Mouse (Mus musculus) heart, embryonic 16.5 days (tissue): ENCODE results near the gene Foxe3. TPM values are rescaled to one million over a fixed set of nuclear protein-coding genes. Genes with fewer than 3 reads are reported as not detected.
A peak's percentile ranks its signal among the peaks of the same experiment; 100 is the strongest.

Experiments
- ATAC-seq: fragments of 200-750 bp; cut with Nextera tagmentation; replicated peaks from 2 replicates; pipeline ENCODE4 v1.8.0; 2017; ENCODE audit warnings: moderate number of reproducible peaks; ENCODE audit not compliant: insufficient read depth, low FRiP score; ENCODE audit errors: extremely low read depth
- H3K27ac ChIP-seq: fragments of 300-500 bp; sonication (generic); 2 replicates; pipeline ENCODE4 v1.5.1; 2014; ENCODE audit warnings: mild to moderate bottlenecking, low read length, control low read depth, moderate library complexity
- H3K27me3 ChIP-seq: fragments of 300-500 bp; sonication (generic); 2 replicates; pipeline ENCODE4 v1.6.1; 2014; ENCODE audit warnings: low read length, mixed read lengths; ENCODE audit not compliant: control insufficient read depth, insufficient read depth
- H3K36me3 ChIP-seq: fragments of 300-500 bp; sonication (generic); 2 replicates; pipeline ENCODE4 v1.6.1; 2014; ENCODE audit not compliant: control insufficient read depth, insufficient read depth
- H3K4me1 ChIP-seq: fragments of 300-500 bp; sonication (generic); 2 replicates; pipeline ENCODE4 v1.6.1; 2014; ENCODE audit warnings: low read length, mixed read lengths; ENCODE audit not compliant: control insufficient read depth, insufficient read depth
- H3K4me2 ChIP-seq: fragments of 300-500 bp; sonication (generic); 2 replicates; pipeline ENCODE4 v1.6.1; 2014; ENCODE audit warnings: low read depth, mild to moderate bottlenecking, control low read depth, low read length
- H3K4me3 ChIP-seq: fragments of 300-500 bp; sonication (generic); 2 replicates; pipeline ENCODE4 v1.5.1; 2014; ENCODE audit warnings: mild to moderate bottlenecking, control low read depth, low read length
- H3K9ac ChIP-seq: fragments of 300-500 bp; sonication (generic); 2 replicates; pipeline ENCODE4 v1.6.1; 2014; ENCODE audit warnings: low read length, control low read depth
- H3K9me3 ChIP-seq: fragments of 300-500 bp; sonication (generic); replicated peaks from 2 replicates; pipeline ENCODE4 v1.6.1; 2016; ENCODE audit warnings: low read length; ENCODE audit not compliant: control insufficient read depth
- WGBS: fragments of 180-500 bp; shearing (Covaris S2); extraction: QIAGEN DNeasy Blood & Tissue Kit; methylation state at CpG from one replicate; pipeline ENCODE4 v1.1.7; 2014; 5-methylcytosine and 5-hydroxymethylcytosine counted together
- polyA plus RNA-seq: library from polyadenylated mRNA; unstranded; fragments of >200 nt; fragmentation: Nextera tagmentation; extraction: Ambion mirVana; gene quantifications from 2 replicates; pipeline ENCODE4 v1.2.1, GENCODE M21; 2015

Gene Foxe3
- polyA plus RNA-seq, 1 experiment from 2014 or later = not detected

GRCm38 (mm10) chr4:114934188-114934587, 8.4 kb upstream of the Foxe3 start:
- no peak overlapping the region for H3K9ac ChIP-seq
- no peaks in the 10 kb centered on the region for H3K4me1 ChIP-seq
- H3K4me2 ChIP-seq = no peak overlapping the region
- H3K4me3 ChIP-seq = no peak overlapping the region
- no peaks in the 10 kb centered on the region for H3K9me3 ChIP-seq
- ATAC-seq = no peak
- no peaks in the 10 kb centered on the region for H3K36me3 ChIP-seq
- H3K27ac ChIP-seq = no peak overlapping the region
- 75% methylated on average over 6 of the region's 6 CpGs for WGBS
- H3K27me3 ChIP-seq = peaks cover 16% of the 10 kb centered on the region

- ATAC-seq = no peak
- Histone ChIP-seq H3K9me3 (no peaks in the 10 kb centered on the region), H3K27me3 (peaks cover 23% of the 10 kb centered on the region), H3K4me1 (no peaks in the 10 kb centered on the region), H3K4me2 (no peak overlapping the region), H3K27ac (no peak overlapping the region), H3K36me3 (no peaks in the 10 kb centered on the region), H3K4me3 (no peak overlapping the region), H3K9ac (no peak overlapping the region)
- 83% methylated on average over 4 of the region's 4 CpGs for WGBS
Measured at GRCm38 (mm10) chr4:114932747-114933146, 6.9 kb upstream of the Foxe3 start.

GRCm38 (mm10) chr4:114929155-114929554, 3.3 kb upstream of the Foxe3 start:
- no peak overlapping the region for H3K9ac ChIP-seq
- no peak overlapping the region for H3K4me2 ChIP-seq
- H3K27me3 ChIP-seq = peaks cover 59% of the 10 kb centered on the region
- peaks cover 6% of the 10 kb centered on the region for H3K4me1 ChIP-seq
- no peak overlapping the region for H3K4me3 ChIP-seq
- 46% methylated on average over 15 of the region's 15 CpGs for WGBS
- no peak for ATAC-seq
- no peak overlapping the region for H3K27ac ChIP-seq
- H3K36me3 ChIP-seq = no peaks in the 10 kb centered on the region
- no peaks in the 10 kb centered on the region for H3K9me3 ChIP-seq

- Histone ChIP-seq H3K9ac (no peak overlapping the region), H3K4me2 (peak overlapping the region; percentile 75), H3K9me3 (0 out of 2 replicates have a peak, but pooled peaks cover 2% of the 10 kb centered on the region), H3K27me3 (peaks cover 80% of the 10 kb centered on the region), H3K4me3 (peak overlapping the region; percentile 51), H3K36me3 (no peaks in the 10 kb centered on the region), H3K4me1 (peaks cover 6% of the 10 kb centered on the region), H3K27ac (no peak overlapping the region)
- under 1% methylated on average over 123 of the region's 125 CpGs for WGBS
- ATAC-seq = peak; percentile 32; the same call in 1 of the 2 replicates
Measured at GRCm38 (mm10) chr4:114924971-114925916, 569 bp downstream of the Foxe3 start.

- H3K4me2 ChIP-seq = no peak overlapping the region
- peaks cover 71% of the 10 kb centered on the region for H3K27me3 ChIP-seq
- no peaks in the 10 kb centered on the region for H3K9me3 ChIP-seq
- 38% methylated on average over 2 of the region's 2 CpGs for WGBS
- H3K27ac ChIP-seq = no peak overlapping the region
- H3K4me3 ChIP-seq = no peak overlapping the region
- ATAC-seq = no peak
- H3K36me3 ChIP-seq = no peaks in the 10 kb centered on the region
- H3K4me1 ChIP-seq = no peaks in the 10 kb centered on the region; the same call in 1 of the 2 replicates
- no peak overlapping the region for H3K9ac ChIP-seq
Measured at GRCm38 (mm10) chr4:114917091-114917490, 8.7 kb downstream of the Foxe3 start.

- ATAC-seq = no peak
- peaks cover 75% of the 10 kb centered on the region for H3K27me3 ChIP-seq
- no peak overlapping the region for H3K27ac ChIP-seq
- H3K4me3 ChIP-seq = no peak overlapping the region
- no peak overlapping the region for H3K9ac ChIP-seq
- no peak overlapping the region for H3K4me2 ChIP-seq
- WGBS = 43% methylated on average over 4 of the region's 4 CpGs
- no peaks in the 10 kb centered on the region; the same call in 1 of the 2 replicates for H3K4me1 ChIP-seq
- H3K36me3 ChIP-seq = no peaks in the 10 kb centered on the region
- no peaks in the 10 kb centered on the region for H3K9me3 ChIP-seq
Measured at GRCm38 (mm10) chr4:114916056-114916455, 9.8 kb downstream of the Foxe3 start.

- no peak overlapping the region for H3K9ac ChIP-seq
- H3K4me2 ChIP-seq = no peak overlapping the region
- no peaks in the 10 kb centered on the region for H3K9me3 ChIP-seq
- no peak overlapping the region for H3K4me3 ChIP-seq
- H3K27me3 ChIP-seq = peaks cover 88% of the 10 kb centered on the region
- 3% methylated on average over 13 of the region's 13 CpGs for WGBS
- no peaks in the 10 kb centered on the region for H3K36me3 ChIP-seq
- no peaks in the 10 kb centered on the region; the same call in none of the 2 replicates for H3K4me1 ChIP-seq
- no peak for ATAC-seq
- H3K27ac ChIP-seq = no peak overlapping the region
Measured at GRCm38 (mm10) chr4:114913594-114913962, 12.2 kb downstream of the Foxe3 start.

- no peak overlapping the region for H3K4me2 ChIP-seq
- no peak overlapping the region for H3K27ac ChIP-seq
- no peak overlapping the region for H3K4me3 ChIP-seq
- WGBS = 9% methylated on average over 35 of the region's 35 CpGs
- H3K9ac ChIP-seq = no peak overlapping the region
- H3K36me3 ChIP-seq = no peaks in the 10 kb centered on the region
- H3K27me3 ChIP-seq = peaks cover 91% of the 10 kb centered on the region
- H3K4me1 ChIP-seq = no peaks in the 10 kb centered on the region; the same call in none of the 2 replicates
- ATAC-seq = no peak
- H3K9me3 ChIP-seq = no peaks in the 10 kb centered on the region
Measured at GRCm38 (mm10) chr4:114912705-114913593, 12.9 kb downstream of the Foxe3 start.
